Comparison of ENCODE assay signal across 20 mouse cellular contexts in genomic region chr11:117844997-117845396, GRCm38 (mm10). TPM values are rescaled to one million over a fixed set of nuclear protein-coding genes. Genes with fewer than 3 reads are reported as not detected.
DNase-seq lines count a peak whose midpoint lies in the region; ATAC-seq and TF ChIP-seq lines count a peak whose summit lies in the region.
"Had no signal": no experiment of that assay in that cellular context is flagged by ENCODE, and none has a peak within 500 bp of the region (broad histone marks: within the 10 kb centered on the region; RNA-seq: fewer than 3 reads in every experiment).

No protein-coding gene starts in this region.

- peak; percentile 56 for DNase-seq in kidney, adult 18-20 months
- no peak for DNase-seq in kidney, postnatal 4 days
- DNase-seq in kidney, postnatal 0 days (ENCODE audit: low spot score), result peak; percentile 20
- peak; percentile 55 for DNase-seq in liver, postnatal 0 days
- no peak for DNase-seq in layer of hippocampus, postnatal 10 days (ENCODE audit: low spot score in 2 of 2)
- DNase-seq in forebrain, embryonic 10.5 days (ENCODE audit: extremely low spot score, low spot score), result no peak
- DNase-seq: adrenal gland, adult 8-10 months; cerebellum, adult 18-20 months; gastrocnemius, adult 2 months; heart, adult 18-20 months; lung, postnatal 36 days had no signal

- H3K4me3 ChIP-seq in embryonic facial prominence, embryonic 15.5 days (replicated peaks), result no peak overlapping the region
- H3K4me3 ChIP-seq in kidney, postnatal 0 days (replicated peaks; ENCODE audit: low read depth, low read length), result no peak overlapping the region
- no peak overlapping the region for H3K4me3 ChIP-seq in liver, postnatal 0 days (ENCODE audit: low read depth, low read length)
- H3K4me3 ChIP-seq in forebrain, embryonic 10.5 days, result no peak overlapping the region
- H3K4me3 ChIP-seq: gastrocnemius, adult 2 months; limb, embryonic 12.5 days had no signal

- no peak for TF ChIP-seq CTCF in kidney, postnatal 0 days (IDR thresholded peaks at IDR 0.05; ENCODE audit: low read depth)
- no peak for TF ChIP-seq CTCF in liver, postnatal 0 days (IDR thresholded peaks at IDR 0.05; ENCODE audit: low read depth)

- peak; percentile 50 for TF ChIP-seq EP300 in liver, postnatal 0 days (IDR thresholded peaks at IDR 0.05; ENCODE audit: low read depth)

- no peak for ATAC-seq in embryonic facial prominence, embryonic 15.5 days (ENCODE audit: insufficient number of reproducible peaks, low FRiP score, low TSS enrichment, low read depth)
- ATAC-seq in kidney, postnatal 0 days (replicated peaks; ENCODE audit: low FRiP score, low read depth), result 0 out of 2 replicates have a peak, but pooled peaks have one; percentile 26
- peak; percentile 53 for ATAC-seq in liver, postnatal 0 days
- ATAC-seq: forebrain, embryonic 16.5 days had no signal

- WGBS in embryonic facial prominence, embryonic 15.5 days, result 62% methylated on average over 2 of the region's 2 CpGs
- 36% methylated on average over 2 of the region's 2 CpGs for WGBS in kidney, postnatal 0 days
- 57% methylated on average over 2 of the region's 2 CpGs for WGBS in liver, postnatal 0 days (ENCODE audit: insufficient replicate concordance)
- WGBS in forebrain, embryonic 10.5 days, result 84% methylated on average over 2 of the region's 2 CpGs

- no peak overlapping the region for H3K9ac ChIP-seq in embryonic facial prominence, embryonic 15.5 days
- no peak overlapping the region for H3K9ac ChIP-seq in kidney, postnatal 0 days (ENCODE audit: low read depth, low read length)
- H3K9ac ChIP-seq in liver, postnatal 0 days (replicated peaks), result no peak overlapping the region; the same call in 1 of the 2 replicates
- H3K9ac ChIP-seq: hindbrain, embryonic 14.5 days; limb, embryonic 12.5 days had no signal

- no peaks in the 10 kb centered on the region for H3K36me3 ChIP-seq in embryonic facial prominence, embryonic 15.5 days
- no peaks in the 10 kb centered on the region for H3K36me3 ChIP-seq in kidney, postnatal 0 days (ENCODE audit: insufficient read depth, low read length)
- H3K36me3 ChIP-seq in liver, postnatal 0 days (replicated peaks; ENCODE audit: insufficient read depth, low read length), result no peaks in the 10 kb centered on the region
- H3K36me3 ChIP-seq in forebrain, embryonic 10.5 days (replicated peaks), result no peaks in the 10 kb centered on the region
- H3K36me3 ChIP-seq: limb, embryonic 12.5 days had no signal

- no peak overlapping the region for H3K4me2 ChIP-seq in embryonic facial prominence, embryonic 15.5 days (replicated peaks)
- no peak overlapping the region for H3K4me2 ChIP-seq in kidney, postnatal 0 days (ENCODE audit: low read length)
- no peak overlapping the region for H3K4me2 ChIP-seq in liver, postnatal 0 days (ENCODE audit: low read depth, low read length)
- H3K4me2 ChIP-seq: hindbrain, embryonic 14.5 days; limb, embryonic 12.5 days; midbrain, embryonic 11.5 days had no signal

- no peaks in the 10 kb centered on the region for H3K27me3 ChIP-seq in embryonic facial prominence, embryonic 15.5 days
- H3K27me3 ChIP-seq in kidney, postnatal 0 days (ENCODE audit: insufficient read depth, low read length), result no peaks in the 10 kb centered on the region
- H3K27me3 ChIP-seq in liver, postnatal 0 days (ENCODE audit: insufficient read depth, low read length), result no peaks in the 10 kb centered on the region
- no peaks in the 10 kb centered on the region for H3K27me3 ChIP-seq in forebrain, embryonic 10.5 days (ENCODE audit: poor library complexity, severe bottlenecking)
- H3K27me3 ChIP-seq: limb, embryonic 12.5 days had no signal

- H3K9me3 ChIP-seq in embryonic facial prominence, embryonic 15.5 days (replicated peaks), result no peaks in the 10 kb centered on the region
- no peaks in the 10 kb centered on the region for H3K9me3 ChIP-seq in kidney, postnatal 0 days (replicated peaks; ENCODE audit: low read length)
- no peaks in the 10 kb centered on the region for H3K9me3 ChIP-seq in liver, postnatal 0 days (ENCODE audit: low read length)
- H3K9me3 ChIP-seq in forebrain, embryonic 10.5 days, result no peaks in the 10 kb centered on the region
- H3K9me3 ChIP-seq: limb, embryonic 12.5 days had no signal

- H3K27ac ChIP-seq in embryonic facial prominence, embryonic 15.5 days (replicated peaks), result peak overlapping the region; percentile 63; the same call in 1 of the 2 replicates
- peak overlapping the region; percentile 3 for H3K27ac ChIP-seq in kidney, postnatal 0 days
- H3K27ac ChIP-seq in liver, postnatal 0 days (ENCODE audit: low read depth), result peak overlapping the region; percentile 92
- H3K27ac ChIP-seq in forebrain, embryonic 10.5 days, result no peak overlapping the region
- H3K27ac ChIP-seq: gastrocnemius, adult 2 months; hindbrain, embryonic 14.5 days; limb, embryonic 12.5 days had no signal

- H3K4me1 ChIP-seq in embryonic facial prominence, embryonic 15.5 days, result peaks cover 25% of the 10 kb centered on the region
- H3K4me1 ChIP-seq in kidney, postnatal 0 days (replicated peaks; ENCODE audit: insufficient read depth, low read length), result 0 out of 2 replicates have a peak, but pooled peaks cover 3% of the 10 kb centered on the region
- peaks cover 46% of the 10 kb centered on the region for H3K4me1 ChIP-seq in liver, postnatal 0 days (ENCODE audit: insufficient read depth)
- peaks cover 24% of the 10 kb centered on the region for H3K4me1 ChIP-seq in forebrain, embryonic 10.5 days

RNA-seq across cellular contexts. Expression of gene Birc5, which starts 4.1 kb away (rescaled TPM):
- 225 and 239 TPM in 2 replicates for polyA plus RNA-seq in embryonic facial prominence, embryonic 15.5 days (2015; fragmentation: Nextera tagmentation; extraction: Ambion mirVana)
- 145 and 155 TPM in 2 replicates for polyA plus RNA-seq in kidney, postnatal 0 days (2015; fragmentation: Nextera tagmentation; extraction: Ambion mirVana)
- 193 and 197 TPM in 2 replicates for polyA plus RNA-seq in liver, postnatal 0 days (2015; fragmentation: Nextera tagmentation; extraction: Ambion mirVana)
- total RNA-seq in layer of hippocampus, postnatal 10 days (2021), result 1 to 10 TPM; 5.0 to 5.2 TPM
- 412 and 424 TPM in 2 replicates for polyA plus RNA-seq in forebrain, embryonic 10.5 days (2016; fragmentation: Nextera tagmentation; extraction: Ambion mirVana)
- total RNA-seq: gastrocnemius, adult 2 months had no signal

RNA-seq across cellular contexts. Expression of gene Tmem235, which starts 15.6 kb away (rescaled TPM):
- not detected in 2 replicates for polyA plus RNA-seq in embryonic facial prominence, embryonic 15.5 days (2015; fragmentation: Nextera tagmentation; extraction: Ambion mirVana)
- polyA plus RNA-seq in kidney, postnatal 0 days (2015; fragmentation: Nextera tagmentation; extraction: Ambion mirVana), result not detected in 2 replicates
- not detected in 2 replicates for polyA plus RNA-seq in liver, postnatal 0 days (2015; fragmentation: Nextera tagmentation; extraction: Ambion mirVana)
- under 1 TPM in 1 of 2 experiments, not detected in 1; 0.25 TPM for total RNA-seq in layer of hippocampus, postnatal 10 days (2021)
- not detected in 2 replicates for polyA plus RNA-seq in forebrain, embryonic 10.5 days (2016; fragmentation: Nextera tagmentation; extraction: Ambion mirVana)
- total RNA-seq: adrenal gland, adult 8-10 months; gastrocnemius, adult 2 months; heart, adult 18-20 months; left cerebral cortex, adult 18-20 months had no signal
- polyA plus RNA-seq: forebrain, embryonic 16.5 days; heart, postnatal 0 days; hindbrain, embryonic 14.5 days; limb, embryonic 12.5 days; midbrain, embryonic 11.5 days; spleen, adult 2 months; urinary bladder, adult 2 months had no signal

RNA-seq across cellular contexts. Expression of gene Tk1, which starts 19.1 kb away (rescaled TPM):
- 115 and 124 TPM in 2 replicates for polyA plus RNA-seq in embryonic facial prominence, embryonic 15.5 days (2015; fragmentation: Nextera tagmentation; extraction: Ambion mirVana)
- polyA plus RNA-seq in kidney, postnatal 0 days (2015; fragmentation: Nextera tagmentation; extraction: Ambion mirVana), result 51.6 and 64.0 TPM in 2 replicates
- 96.8 and 101 TPM in 2 replicates for polyA plus RNA-seq in liver, postnatal 0 days (2015; fragmentation: Nextera tagmentation; extraction: Ambion mirVana)
- total RNA-seq in layer of hippocampus, postnatal 10 days (2021), result 1 to 10 TPM; 5.4 TPM
- polyA plus RNA-seq in forebrain, embryonic 10.5 days (2016; fragmentation: Nextera tagmentation; extraction: Ambion mirVana), result 167 and 178 TPM in 2 replicates

RNA-seq across cellular contexts. Expression of gene Afmid, which starts 19.3 kb away (rescaled TPM):
- polyA plus RNA-seq in embryonic facial prominence, embryonic 15.5 days (2015; fragmentation: Nextera tagmentation; extraction: Ambion mirVana), result 5.3 and 5.8 TPM in 2 replicates
- polyA plus RNA-seq in kidney, postnatal 0 days (2015; fragmentation: Nextera tagmentation; extraction: Ambion mirVana), result 4.5 and 5.4 TPM in 2 replicates
- polyA plus RNA-seq in liver, postnatal 0 days (2015; fragmentation: Nextera tagmentation; extraction: Ambion mirVana), result 32.9 and 34.4 TPM in 2 replicates
- 1 to 10 TPM; 5.6 to 7.3 TPM for total RNA-seq in layer of hippocampus, postnatal 10 days (2021)
- 4.0 and 4.8 TPM in 2 replicates for polyA plus RNA-seq in forebrain, embryonic 10.5 days (2016; fragmentation: Nextera tagmentation; extraction: Ambion mirVana)

RNA-seq across cellular contexts. Expression of gene Tha1, which starts 28.3 kb away (rescaled TPM):
- 4.7 and 4.9 TPM in 2 replicates for polyA plus RNA-seq in embryonic facial prominence, embryonic 15.5 days (2015; fragmentation: Nextera tagmentation; extraction: Ambion mirVana)
- polyA plus RNA-seq in kidney, postnatal 0 days (2015; fragmentation: Nextera tagmentation; extraction: Ambion mirVana), result 6.4 and 7.1 TPM in 2 replicates
- 6.6 and 7.1 TPM in 2 replicates for polyA plus RNA-seq in liver, postnatal 0 days (2015; fragmentation: Nextera tagmentation; extraction: Ambion mirVana)
- 1 to 10 TPM; 2.1 to 2.3 TPM for total RNA-seq in layer of hippocampus, postnatal 10 days (2021)
- polyA plus RNA-seq in forebrain, embryonic 10.5 days (2016; fragmentation: Nextera tagmentation; extraction: Ambion mirVana), result 4.4 and 6.4 TPM in 2 replicates

Comparison
In these comparisons a context has a peak if more than half of its experiments do, and no peak if none do; other contexts are left out.
1. DNase-seq: peak in kidney, adult 18-20 months (single experiment), kidney, postnatal 0 days (single experiment) and liver, postnatal 0 days (single experiment); none in kidney, postnatal 4 days (0 of 2), layer of hippocampus, postnatal 10 days (0 of 2) and forebrain, embryonic 10.5 days (single experiment).